Mouse (Mus musculus) midbrain, postnatal 0 days (tissue): ENCODE measurements around the gene Anxa2. TPM values are rescaled to one million over a fixed set of nuclear protein-coding genes. Genes with fewer than 3 reads are reported as not detected.

ENCODE experiments used
- ATAC-seq: fragments of 200-750 bp; cut with Nextera tagmentation; 2 replicates; pipeline ENCODE4 v1.8.0; 2017; ENCODE audit warnings: moderate number of reproducible peaks, mild to moderate bottlenecking, moderate TSS enrichment, moderate library complexity; ENCODE audit not compliant: low FRiP score
- DNase-seq: peaks from one replicate; pipeline ENCODE4 v3.0.0-alpha.2; 2015; ENCODE audit warnings: low spot score
- H3K27ac ChIP-seq: fragments of 300-500 bp; sonication (generic); 2 replicates; pipeline ENCODE4 v1.5.1; 2014; ENCODE audit warnings: low read depth, mild to moderate bottlenecking, low read length, mixed read lengths
- H3K27me3 ChIP-seq: fragments of 300-500 bp; sonication (generic); 2 replicates; pipeline ENCODE4 v1.6.1; 2014; ENCODE audit warnings: low read length, control low read depth, mixed read lengths; ENCODE audit not compliant: insufficient read depth
- H3K36me3 ChIP-seq: fragments of 300-500 bp; sonication (generic); 2 replicates; pipeline ENCODE4 v1.6.1; 2014; ENCODE audit warnings: low read length, control low read depth, mixed read lengths; ENCODE audit not compliant: insufficient read depth
- H3K4me1 ChIP-seq: fragments of 300-500 bp; sonication (generic); 2 replicates; pipeline ENCODE4 v1.6.1; 2014; ENCODE audit warnings: mild to moderate bottlenecking, control low read depth, antibody characterized with exemption, low read length, mixed read lengths; ENCODE audit not compliant: insufficient read depth
- H3K4me2 ChIP-seq: fragments of 300-500 bp; sonication (generic); 2 replicates; pipeline ENCODE4 v1.6.1; 2014; ENCODE audit warnings: low read depth, mild to moderate bottlenecking, low read length, mixed read lengths; ENCODE audit not compliant: poor library complexity, severe bottlenecking
- H3K4me3 ChIP-seq: fragments of 300-500 bp; sonication (generic); 2 replicates; pipeline ENCODE4 v1.5.1; 2014; ENCODE audit warnings: low read depth, mild to moderate bottlenecking, low read length, moderate library complexity
- H3K9ac ChIP-seq: fragments of 300-500 bp; sonication (generic); replicated peaks from 2 replicates; pipeline ENCODE4 v1.6.1; 2014; ENCODE audit warnings: mild to moderate bottlenecking, low read length, moderate library complexity, mixed read lengths; ENCODE audit not compliant: poor library complexity, severe bottlenecking
- H3K9me3 ChIP-seq: fragments of 300-500 bp; sonication (generic); 2 replicates; pipeline ENCODE4 v1.6.1; 2016; ENCODE audit warnings: low read length, control low read depth
- CTCF ChIP-seq: IDR thresholded peaks from 2 replicates; pipeline ENCODE4 v1.5.1; 2016; ENCODE audit warnings: antibody characterized with exemption, mild to moderate bottlenecking
- WGBS: fragments of 180-500 bp; shearing (Covaris S2); extraction: QIAGEN DNeasy Blood & Tissue Kit; methylation state at CpG from one replicate; pipeline ENCODE4 v1.1.7; 2014; 5-methylcytosine and 5-hydroxymethylcytosine counted together
- polyA plus RNA-seq: library from polyadenylated mRNA; unstranded; fragments of >200 nt; fragmentation: Nextera tagmentation; extraction: Ambion mirVana; gene quantifications from 2 replicates; pipeline ENCODE4 v1.2.1, GENCODE M21; 2015
- total RNA-seq: library from RNA; depleted of rRNA; stranded (reverse); fragments of >200 nt; gene quantifications from 2 replicates; pipeline ENCODE4 v1.2.3, GENCODE M21; 2014

Gene Anxa2
- total and polyA plus RNA-seq, 2 experiments from 2014 or later = 68.4 to 69.2 TPM

GRCm38 (mm10) chr9:69463046-69463445 lies 9.6 kb downstream of the Anxa2 start:
- no peak for TF ChIP-seq CTCF
- 86% methylated on average over 2 of the region's 2 CpGs for whole genome bisulfite sequencing
- no peak overlapping the region for H3K27ac ChIP-seq
- DNase-seq = no peak
- no peaks in the 10 kb centered on the region for H3K27me3 ChIP-seq
- H3K4me1 ChIP-seq = peaks cover 4% of the 10 kb centered on the region; the same call in 1 of the 2 replicates
- H3K4me3 ChIP-seq = no peak overlapping the region
- no peak overlapping the region for H3K4me2 ChIP-seq
- no peaks in the 10 kb centered on the region for H3K36me3 ChIP-seq
- no peak for ATAC-seq
- no peak overlapping the region for H3K9ac ChIP-seq
- no peaks in the 10 kb centered on the region for H3K9me3 ChIP-seq

GRCm38 (mm10) chr9:69464109-69464756 lies 10.8 kb downstream of the Anxa2 start:
- peak; percentile 19; the same call in 1 of the 2 replicates for TF ChIP-seq CTCF
- Histone ChIP-seq H3K4me3 (no peak overlapping the region), H3K9ac (no peak overlapping the region), H3K27ac (no peak overlapping the region), H3K27me3 (no peaks in the 10 kb centered on the region), H3K4me2 (no peak overlapping the region), H3K9me3 (no peaks in the 10 kb centered on the region), H3K4me1 (peaks cover 6% of the 10 kb centered on the region; the same call in 1 of the 2 replicates), H3K36me3 (no peaks in the 10 kb centered on the region)
- ATAC-seq = no peak
- 88% methylated on average over 6 of the region's 6 CpGs for WGBS
- no peak for DNase-seq

GRCm38 (mm10) chr9:69466098-69466497 lies 12.7 kb downstream of the Anxa2 start:
- Histone ChIP-seq H3K4me3 (no peak overlapping the region), H3K27me3 (no peaks in the 10 kb centered on the region), H3K4me2 (no peak overlapping the region), H3K9me3 (no peaks in the 10 kb centered on the region), H3K4me1 (peaks cover 6% of the 10 kb centered on the region; the same call in 1 of the 2 replicates), H3K9ac (no peak overlapping the region), H3K36me3 (no peaks in the 10 kb centered on the region), H3K27ac (no peak overlapping the region)
- ATAC-seq = no peak
- WGBS = 68% methylated on average over 4 of the region's 4 CpGs
- no peak for DNase-seq
- no peak for TF ChIP-seq CTCF

- 70% methylated on average over 10 of the region's 10 CpGs for WGBS
- no peak overlapping the region for H3K27ac ChIP-seq
- H3K27me3 ChIP-seq = no peaks in the 10 kb centered on the region
- H3K4me3 ChIP-seq = no peak overlapping the region
- DNase-seq (no peak), ATAC-seq (no peak)
- no peak for TF ChIP-seq CTCF
- H3K4me1 ChIP-seq = peaks cover 6% of the 10 kb centered on the region; the same call in 1 of the 2 replicates
- no peaks in the 10 kb centered on the region for H3K36me3 ChIP-seq
- H3K9ac ChIP-seq = no peak overlapping the region
- H3K4me2 ChIP-seq = no peak overlapping the region
- no peaks in the 10 kb centered on the region for H3K9me3 ChIP-seq
These were observed 14.0 kb downstream of the Anxa2 start for GRCm38 (mm10) chr9:69467310-69467939.

GRCm38 (mm10) chr9:69468991-69469390 lies 15.6 kb downstream of the Anxa2 start:
- Histone ChIP-seq H3K9me3 (no peaks in the 10 kb centered on the region), H3K4me3 (no peak overlapping the region), H3K36me3 (no peaks in the 10 kb centered on the region), H3K4me2 (peak overlapping the region; percentile 26; the same call in 1 of the 2 replicates), H3K27me3 (no peaks in the 10 kb centered on the region), H3K4me1 (peaks cover 6% of the 10 kb centered on the region; the same call in 1 of the 2 replicates), H3K27ac (no peak overlapping the region), H3K9ac (no peak overlapping the region)
- DNase-seq (no peak), ATAC-seq (no peak; the same call in 1 of the 2 replicates)
- 21% methylated on average over 9 of the region's 9 CpGs for WGBS
- TF ChIP-seq CTCF = no peak

GRCm38 (mm10) chr9:69470362-69470761 lies 16.9 kb downstream of the Anxa2 start:
- no peaks in the 10 kb centered on the region for H3K27me3 ChIP-seq
- ATAC-seq (no peak), DNase-seq (no peak)
- no peak overlapping the region for H3K4me3 ChIP-seq
- no peak overlapping the region for H3K4me2 ChIP-seq
- peaks cover 6% of the 10 kb centered on the region; the same call in 1 of the 2 replicates for H3K4me1 ChIP-seq
- no peaks in the 10 kb centered on the region for H3K9me3 ChIP-seq
- no peak overlapping the region for H3K9ac ChIP-seq
- WGBS = 66% methylated on average over 5 of the region's 5 CpGs
- H3K36me3 ChIP-seq = no peaks in the 10 kb centered on the region
- TF ChIP-seq CTCF = no peak
- no peak overlapping the region for H3K27ac ChIP-seq
